Mouse (Mus musculus): ENCODE measurements around the gene Cs. TPM values are rescaled to one million over a fixed set of nuclear protein-coding genes. Genes with fewer than 3 reads are reported as not detected.
A peak's percentile ranks its signal among the peaks of the same experiment; 100 is the strongest.
"Not testable (repeated sequence)": the region's sequence is repeated elsewhere in the genome, so short reads cannot be mapped to it uniquely, and the experiment has no call there.

Gene Cs
- polyA plus RNA-seq (2014; fragmentation: Nextera tagmentation; extraction: Ambion mirVana), result 135 and 225 TPM in 2 replicates

- peak within 1 kb of the TSS; percentile 85 for H3K4me2 ChIP-seq (replicated peaks; ENCODE audit: low read depth, low read length)
- H3K4me1 ChIP-seq (ENCODE audit: control insufficient read depth, insufficient read depth, low read length), result peaks cover 20% of the 10 kb centered on the region
- ATAC-seq (ENCODE audit: low FRiP score, low TSS enrichment), result peak; percentile 98
- WGBS, result under 1% methylated on average over 61 of the region's 61 CpGs
- peak within 1 kb of the TSS; percentile 86 for H3K4me3 ChIP-seq (ENCODE audit: low read length)
- no peaks in the 10 kb centered on the region for H3K9me3 ChIP-seq (ENCODE audit: control insufficient read depth, low read length)
- peak within 1 kb of the TSS; percentile 87 for H3K27ac ChIP-seq (ENCODE audit: low read depth, low read length)
- H3K27me3 ChIP-seq (ENCODE audit: control insufficient read depth, insufficient read depth, low read length), result no peaks in the 10 kb centered on the region
- peaks cover 7% of the 10 kb centered on the region for H3K36me3 ChIP-seq (ENCODE audit: control insufficient read depth, insufficient read depth, low read length)
- peak within 1 kb of the TSS; percentile 85 for H3K9ac ChIP-seq (ENCODE audit: low read depth, low read length)
These were observed at the start of gene Cs for GRCm38 (mm10) chr10:128337306-128338181. Gene Cs, plus strand, starts transcription at chr10:128337734.

GRCm38 (mm10) chr10:128290594-128290993 is 46.9 kb upstream of the Cs start:
- peaks cover 13% of the 10 kb centered on the region; the same call in 1 of the 2 replicates for H3K36me3 ChIP-seq (ENCODE audit: control insufficient read depth, insufficient read depth, low read length)
- not testable (repeated sequence) for H3K27me3 ChIP-seq (ENCODE audit: control insufficient read depth, insufficient read depth, low read length); H3K4me3 ChIP-seq (ENCODE audit: low read length); H3K4me1 ChIP-seq (ENCODE audit: control insufficient read depth, insufficient read depth, low read length); H3K9ac ChIP-seq (ENCODE audit: low read depth, low read length); ATAC-seq (ENCODE audit: low FRiP score, low TSS enrichment); H3K4me2 ChIP-seq (replicated peaks; ENCODE audit: low read depth, low read length); H3K9me3 ChIP-seq (ENCODE audit: control insufficient read depth, low read length); H3K27ac ChIP-seq (ENCODE audit: low read depth, low read length)
- WGBS, result 67% methylated on average over 1 of the region's 1 CpGs

- Histone ChIP-seq H3K4me2 (replicated peaks; ENCODE audit: low read depth, low read length) (no peak overlapping the region), H3K4me1 (ENCODE audit: control insufficient read depth, insufficient read depth, low read length) (no peaks in the 10 kb centered on the region), H3K27ac (ENCODE audit: low read depth, low read length) (no peak overlapping the region), H3K27me3 (ENCODE audit: control insufficient read depth, insufficient read depth, low read length) (no peaks in the 10 kb centered on the region), H3K9ac (ENCODE audit: low read depth, low read length) (no peak overlapping the region), H3K36me3 (ENCODE audit: control insufficient read depth, insufficient read depth, low read length) (no peaks in the 10 kb centered on the region), H3K9me3 (ENCODE audit: control insufficient read depth, low read length) (no peaks in the 10 kb centered on the region), H3K4me3 (ENCODE audit: low read length) (no peak overlapping the region)
- WGBS, result 80% methylated on average over 13 of the region's 13 CpGs
- ATAC-seq (ENCODE audit: low FRiP score, low TSS enrichment), result no peak
These were observed 41.0 kb upstream of the Cs start for GRCm38 (mm10) chr10:128296370-128297090.

GRCm38 (mm10) chr10:128297221-128297620 is 40.3 kb upstream of the Cs start:
- H3K27me3 ChIP-seq (ENCODE audit: control insufficient read depth, insufficient read depth, low read length), result no peaks in the 10 kb centered on the region
- ATAC-seq (ENCODE audit: low FRiP score, low TSS enrichment), result no peak
- H3K4me1 ChIP-seq (ENCODE audit: control insufficient read depth, insufficient read depth, low read length), result peaks cover 2% of the 10 kb centered on the region; the same call in 1 of the 2 replicates
- H3K9me3 ChIP-seq (ENCODE audit: control insufficient read depth, low read length), result no peaks in the 10 kb centered on the region
- no peak overlapping the region for H3K4me3 ChIP-seq (ENCODE audit: low read length)
- no peaks in the 10 kb centered on the region for H3K36me3 ChIP-seq (ENCODE audit: control insufficient read depth, insufficient read depth, low read length)
- no peak overlapping the region for H3K4me2 ChIP-seq (replicated peaks; ENCODE audit: low read depth, low read length)
- 80% methylated on average over 4 of the region's 4 CpGs for WGBS
- 0 out of 2 replicates have a peak overlapping the region, but pooled peaks have one; percentile 0 for H3K9ac ChIP-seq (ENCODE audit: low read depth, low read length)
- no peak overlapping the region for H3K27ac ChIP-seq (ENCODE audit: low read depth, low read length)

GRCm38 (mm10) chr10:128297622-128298021 is 39.9 kb upstream of the Cs start:
- H3K4me2 ChIP-seq (replicated peaks; ENCODE audit: low read depth, low read length), result no peak overlapping the region
- no peaks in the 10 kb centered on the region for H3K9me3 ChIP-seq (ENCODE audit: control insufficient read depth, low read length)
- 73% methylated on average over 11 of the region's 11 CpGs for WGBS
- H3K4me3 ChIP-seq (ENCODE audit: low read length), result no peak overlapping the region
- H3K36me3 ChIP-seq (ENCODE audit: control insufficient read depth, insufficient read depth, low read length), result no peaks in the 10 kb centered on the region
- H3K27ac ChIP-seq (ENCODE audit: low read depth, low read length), result no peak overlapping the region
- H3K27me3 ChIP-seq (ENCODE audit: control insufficient read depth, insufficient read depth, low read length), result no peaks in the 10 kb centered on the region
- peaks cover 4% of the 10 kb centered on the region; the same call in 1 of the 2 replicates for H3K4me1 ChIP-seq (ENCODE audit: control insufficient read depth, insufficient read depth, low read length)
- H3K9ac ChIP-seq (ENCODE audit: low read depth, low read length), result 0 out of 2 replicates have a peak overlapping the region, but pooled peaks have one; percentile 0
- ATAC-seq (ENCODE audit: low FRiP score, low TSS enrichment), result no peak

GRCm38 (mm10) chr10:128298243-128298642 is 39.3 kb upstream of the Cs start:
- WGBS, result 71% methylated on average over 6 of the region's 6 CpGs
- Histone ChIP-seq H3K9ac (ENCODE audit: low read depth, low read length) (no peak overlapping the region), H3K27me3 (ENCODE audit: control insufficient read depth, insufficient read depth, low read length) (no peaks in the 10 kb centered on the region), H3K36me3 (ENCODE audit: control insufficient read depth, insufficient read depth, low read length) (no peaks in the 10 kb centered on the region), H3K4me2 (replicated peaks; ENCODE audit: low read depth, low read length) (no peak overlapping the region), H3K9me3 (ENCODE audit: control insufficient read depth, low read length) (no peaks in the 10 kb centered on the region), H3K4me3 (ENCODE audit: low read length) (no peak overlapping the region), H3K27ac (ENCODE audit: low read depth, low read length) (no peak overlapping the region), H3K4me1 (ENCODE audit: control insufficient read depth, insufficient read depth, low read length) (peaks cover 4% of the 10 kb centered on the region; the same call in 1 of the 2 replicates)
- ATAC-seq (ENCODE audit: low FRiP score, low TSS enrichment), result no peak

GRCm38 (mm10) chr10:128298702-128299171 is 38.8 kb upstream of the Cs start, which contains the start of gene Il23a:
Gene Il23a, minus strand, starts transcription at chr10:128298752.
- 0 out of 2 replicates have a peak within 1 kb of the TSS, but pooled peaks have one; percentile 0 for H3K9ac ChIP-seq (ENCODE audit: low read depth, low read length)
- WGBS, result 82% methylated on average over 11 of the region's 11 CpGs
- no peak within 1 kb of the TSS for H3K27ac ChIP-seq (ENCODE audit: low read depth, low read length)

GRCm38 (mm10) chr10:128302357-128302756 is 35.2 kb upstream of the Cs start:
- Histone ChIP-seq H3K27me3 (ENCODE audit: control insufficient read depth, insufficient read depth, low read length) (no peaks in the 10 kb centered on the region), H3K27ac (ENCODE audit: low read depth, low read length) (peak overlapping the region; percentile 96), H3K9ac (ENCODE audit: low read depth, low read length) (peak overlapping the region; percentile 77), H3K4me2 (replicated peaks; ENCODE audit: low read depth, low read length) (peak overlapping the region; percentile 61), H3K4me1 (ENCODE audit: control insufficient read depth, insufficient read depth, low read length) (peaks cover 13% of the 10 kb centered on the region), H3K4me3 (ENCODE audit: low read length) (peak overlapping the region; percentile 53), H3K36me3 (ENCODE audit: control insufficient read depth, insufficient read depth, low read length) (peaks cover 2% of the 10 kb centered on the region; the same call in 1 of the 2 replicates), H3K9me3 (ENCODE audit: control insufficient read depth, low read length) (no peaks in the 10 kb centered on the region)
- no peak for ATAC-seq (ENCODE audit: low FRiP score, low TSS enrichment)
- WGBS, result 36% methylated on average over 3 of the region's 3 CpGs

More at GRCm38 (mm10) chr10:128298702-128299171, 38.8 kb upstream of the Cs start, which contains the start of gene Il23a:
- Histone ChIP-seq H3K4me3 (ENCODE audit: low read length) (no peak within 1 kb of the TSS), H3K4me1 (ENCODE audit: control insufficient read depth, insufficient read depth, low read length) (peaks cover 5% of the 10 kb centered on the region), H3K9me3 (ENCODE audit: control insufficient read depth, low read length) (no peaks in the 10 kb centered on the region), H3K27me3 (ENCODE audit: control insufficient read depth, insufficient read depth, low read length) (no peaks in the 10 kb centered on the region), H3K36me3 (ENCODE audit: control insufficient read depth, insufficient read depth, low read length) (no peaks in the 10 kb centered on the region), H3K4me2 (replicated peaks; ENCODE audit: low read depth, low read length) (no peak within 1 kb of the TSS)
- ATAC-seq (ENCODE audit: low FRiP score, low TSS enrichment), result no peak
